Mouse (Mus musculus): ENCODE results near the gene Ppm1n. TPM values are rescaled to one million over a fixed set of nuclear protein-coding genes. Genes with fewer than 3 reads are reported as not detected.

Gene Ppm1n
- 0.74 and 1.0 TPM in 2 replicates for polyA plus RNA-seq (2014; fragmentation: Nextera tagmentation; extraction: Ambion mirVana)

GRCm38 (mm10) chr7:19279581-19280114 lies at the start of gene Ppm1n:
Gene Ppm1n, minus strand, starts transcription at chr7:19280064.
- peaks cover 17% of the 10 kb centered on the region; the same call in 1 of the 2 replicates for H3K4me1 ChIP-seq (replicated peaks; ENCODE audit: control insufficient read depth, insufficient read depth, low read length)
- H3K4me3 ChIP-seq (replicated peaks; ENCODE audit: low read length) = peak within 1 kb of the TSS; percentile 30
- H3K36me3 ChIP-seq (replicated peaks; ENCODE audit: control insufficient read depth, insufficient read depth) = no peaks in the 10 kb centered on the region
- H3K9me3 ChIP-seq (ENCODE audit: control insufficient read depth, low read length) = no peaks in the 10 kb centered on the region
- H3K4me2 ChIP-seq (replicated peaks) = peak within 1 kb of the TSS; percentile 47
- ATAC-seq (ENCODE audit: low FRiP score) (no peak), DNase-seq (ENCODE audit: low spot score) (no peak)
- H3K27ac ChIP-seq = no peak within 1 kb of the TSS
- peak within 1 kb of the TSS; percentile 42 for H3K9ac ChIP-seq
- under 1% methylated on average over 46 of the region's 46 CpGs for WGBS
- peaks cover 44% of the 10 kb centered on the region for H3K27me3 ChIP-seq (ENCODE audit: control insufficient read depth, insufficient read depth, low read length)

GRCm38 (mm10) chr7:19328425-19328824 lies 48.6 kb upstream of the Ppm1n start:
- DNase-seq (ENCODE audit: low spot score) (no peak), ATAC-seq (ENCODE audit: low FRiP score) (no peak)
- H3K9me3 ChIP-seq (ENCODE audit: control insufficient read depth, low read length) = no peaks in the 10 kb centered on the region
- no peak overlapping the region for H3K9ac ChIP-seq
- H3K27me3 ChIP-seq (ENCODE audit: control insufficient read depth, insufficient read depth, low read length) = no peaks in the 10 kb centered on the region
- no peak overlapping the region for H3K4me3 ChIP-seq (replicated peaks; ENCODE audit: low read length)
- peaks cover 11% of the 10 kb centered on the region for H3K4me1 ChIP-seq (replicated peaks; ENCODE audit: control insufficient read depth, insufficient read depth, low read length)
- H3K27ac ChIP-seq = no peak overlapping the region
- H3K4me2 ChIP-seq (replicated peaks) = no peak overlapping the region
- no peaks in the 10 kb centered on the region for H3K36me3 ChIP-seq (replicated peaks; ENCODE audit: control insufficient read depth, insufficient read depth)

GRCm38 (mm10) chr7:19327782-19328181 lies 47.9 kb upstream of the Ppm1n start:
- ATAC-seq (ENCODE audit: low FRiP score) (no peak), DNase-seq (ENCODE audit: low spot score) (no peak)
- Histone ChIP-seq H3K9me3 (ENCODE audit: control insufficient read depth, low read length) (no peaks in the 10 kb centered on the region), H3K27ac (no peak overlapping the region), H3K27me3 (ENCODE audit: control insufficient read depth, insufficient read depth, low read length) (no peaks in the 10 kb centered on the region), H3K4me1 (replicated peaks; ENCODE audit: control insufficient read depth, insufficient read depth, low read length) (peaks cover 11% of the 10 kb centered on the region), H3K4me2 (replicated peaks) (peak overlapping the region; percentile 67), H3K4me3 (replicated peaks; ENCODE audit: low read length) (peak overlapping the region; percentile 32; the same call in 1 of the 2 replicates), H3K36me3 (replicated peaks; ENCODE audit: control insufficient read depth, insufficient read depth) (no peaks in the 10 kb centered on the region), H3K9ac (0 out of 2 replicates have a peak overlapping the region, but pooled peaks have one; percentile 48)
- 84% methylated on average over 5 of the region's 5 CpGs for WGBS

GRCm38 (mm10) chr7:19327128-19327527 lies 47.3 kb upstream of the Ppm1n start:
- peak overlapping the region; percentile 67 for H3K4me2 ChIP-seq (replicated peaks)
- H3K27me3 ChIP-seq (ENCODE audit: control insufficient read depth, insufficient read depth, low read length) = no peaks in the 10 kb centered on the region
- H3K4me1 ChIP-seq (replicated peaks; ENCODE audit: control insufficient read depth, insufficient read depth, low read length) = peaks cover 11% of the 10 kb centered on the region; the same call in 1 of the 2 replicates
- peak overlapping the region; percentile 15; the same call in 1 of the 2 replicates for H3K27ac ChIP-seq
- peak; percentile 57 for ATAC-seq (ENCODE audit: low FRiP score)
- peak overlapping the region; percentile 48 for H3K9ac ChIP-seq
- peak; percentile 77 for DNase-seq (ENCODE audit: low spot score)
- H3K36me3 ChIP-seq (replicated peaks; ENCODE audit: control insufficient read depth, insufficient read depth) = no peaks in the 10 kb centered on the region
- H3K9me3 ChIP-seq (ENCODE audit: control insufficient read depth, low read length) = no peaks in the 10 kb centered on the region
- WGBS = 0% methylated on average over 22 of the region's 22 CpGs
- peak overlapping the region; percentile 32 for H3K4me3 ChIP-seq (replicated peaks; ENCODE audit: low read length)

GRCm38 (mm10) chr7:19326359-19326758 lies 46.5 kb upstream of the Ppm1n start:
- Histone ChIP-seq H3K4me1 (replicated peaks; ENCODE audit: control insufficient read depth, insufficient read depth, low read length) (peaks cover 11% of the 10 kb centered on the region; the same call in 1 of the 2 replicates), H3K4me2 (replicated peaks) (peak overlapping the region; percentile 67), H3K9me3 (ENCODE audit: control insufficient read depth, low read length) (no peaks in the 10 kb centered on the region), H3K4me3 (replicated peaks; ENCODE audit: low read length) (peak overlapping the region; percentile 32), H3K27ac (no peak overlapping the region), H3K9ac (no peak overlapping the region), H3K36me3 (replicated peaks; ENCODE audit: control insufficient read depth, insufficient read depth) (no peaks in the 10 kb centered on the region), H3K27me3 (ENCODE audit: control insufficient read depth, insufficient read depth, low read length) (no peaks in the 10 kb centered on the region)
- ATAC-seq (ENCODE audit: low FRiP score) = peak; percentile 35; the same call in 1 of the 2 replicates
- WGBS = under 1% methylated on average over 20 of the region's 20 CpGs
- DNase-seq (ENCODE audit: low spot score) = peak; percentile 67

- no peaks in the 10 kb centered on the region for H3K9me3 ChIP-seq (ENCODE audit: control insufficient read depth, low read length)
- no peak overlapping the region for H3K4me3 ChIP-seq (replicated peaks; ENCODE audit: low read length)
- H3K4me1 ChIP-seq (replicated peaks; ENCODE audit: control insufficient read depth, insufficient read depth, low read length) = peaks cover 12% of the 10 kb centered on the region
- no peak for DNase-seq (ENCODE audit: low spot score)
- no peaks in the 10 kb centered on the region for H3K36me3 ChIP-seq (replicated peaks; ENCODE audit: control insufficient read depth, insufficient read depth)
- H3K27ac ChIP-seq = 0 out of 2 replicates have a peak overlapping the region, but pooled peaks have one; percentile 26
- H3K27me3 ChIP-seq (ENCODE audit: control insufficient read depth, insufficient read depth, low read length) = no peaks in the 10 kb centered on the region
- no peak overlapping the region for H3K9ac ChIP-seq
- H3K4me2 ChIP-seq (replicated peaks) = peak overlapping the region; percentile 67
- no peak for ATAC-seq (ENCODE audit: low FRiP score)
- 71% methylated on average over 21 of the region's 21 CpGs for WGBS
These were observed 45.7 kb upstream of the Ppm1n start for GRCm38 (mm10) chr7:19325262-19326199.

GRCm38 (mm10) chr7:19324221-19324620 lies 44.4 kb upstream of the Ppm1n start:
- ATAC-seq (ENCODE audit: low FRiP score) = no peak
- no peak overlapping the region for H3K4me2 ChIP-seq (replicated peaks)

GRCm38 (mm10) chr7:19322489-19322888 lies 42.6 kb upstream of the Ppm1n start:
- Histone ChIP-seq H3K9ac (no peak overlapping the region), H3K4me3 (replicated peaks; ENCODE audit: low read length) (no peak overlapping the region), H3K27ac (no peak overlapping the region), H3K27me3 (ENCODE audit: control insufficient read depth, insufficient read depth, low read length) (no peaks in the 10 kb centered on the region), H3K9me3 (ENCODE audit: control insufficient read depth, low read length) (no peaks in the 10 kb centered on the region), H3K36me3 (replicated peaks; ENCODE audit: control insufficient read depth, insufficient read depth) (no peaks in the 10 kb centered on the region), H3K4me1 (replicated peaks; ENCODE audit: control insufficient read depth, insufficient read depth, low read length) (peaks cover 18% of the 10 kb centered on the region), H3K4me2 (replicated peaks) (no peak overlapping the region)
- ATAC-seq (ENCODE audit: low FRiP score) = no peak
- no peak for DNase-seq (ENCODE audit: low spot score)
- WGBS = 60% methylated on average over 9 of the region's 9 CpGs

More at GRCm38 (mm10) chr7:19324221-19324620, 44.4 kb upstream of the Ppm1n start:
- no peak for DNase-seq (ENCODE audit: low spot score)
- Histone ChIP-seq H3K9ac (no peak overlapping the region), H3K27me3 (ENCODE audit: control insufficient read depth, insufficient read depth, low read length) (no peaks in the 10 kb centered on the region), H3K9me3 (ENCODE audit: control insufficient read depth, low read length) (no peaks in the 10 kb centered on the region), H3K36me3 (replicated peaks; ENCODE audit: control insufficient read depth, insufficient read depth) (no peaks in the 10 kb centered on the region), H3K4me3 (replicated peaks; ENCODE audit: low read length) (no peak overlapping the region), H3K27ac (no peak overlapping the region), H3K4me1 (replicated peaks; ENCODE audit: control insufficient read depth, insufficient read depth, low read length) (peaks cover 21% of the 10 kb centered on the region)
- WGBS = 83% methylated on average over 11 of the region's 11 CpGs

- H3K4me2 ChIP-seq (replicated peaks) = no peak overlapping the region
- H3K4me3 ChIP-seq (replicated peaks; ENCODE audit: low read length) = no peak overlapping the region
- H3K27ac ChIP-seq = no peak overlapping the region
- peaks cover 10% of the 10 kb centered on the region for H3K4me1 ChIP-seq (replicated peaks; ENCODE audit: control insufficient read depth, insufficient read depth, low read length)
- no peak overlapping the region for H3K9ac ChIP-seq
- ATAC-seq (ENCODE audit: low FRiP score) (no peak), DNase-seq (ENCODE audit: low spot score) (no peak)
- WGBS = 63% methylated on average over 5 of the region's 5 CpGs
- H3K36me3 ChIP-seq (replicated peaks; ENCODE audit: control insufficient read depth, insufficient read depth) = no peaks in the 10 kb centered on the region
- H3K9me3 ChIP-seq (ENCODE audit: control insufficient read depth, low read length) = no peaks in the 10 kb centered on the region
- no peaks in the 10 kb centered on the region for H3K27me3 ChIP-seq (ENCODE audit: control insufficient read depth, insufficient read depth, low read length)
These were observed 41.6 kb upstream of the Ppm1n start for GRCm38 (mm10) chr7:19321464-19321863.
